In genomic region chr8:78598237-78598636, GRCm38 (mm10) we compare ENCODE assay signal across 8 mouse cellular contexts.
DNase-seq lines count a peak whose midpoint lies in the region; ATAC-seq lines count a peak whose summit lies in the region.

No protein-coding gene starts in this region.

- no peak for ATAC-seq in megakaryocyte, adult 5-6 weeks (ENCODE audit: poor library complexity, severe bottlenecking)
- ATAC-seq in CD4-positive, CD25-positive, alpha-beta regulatory T cell, adult 4 months = no peak

- peak; percentile 24 to 56 for DNase-seq in adrenal gland, adult (ENCODE audit: inconsistent age in 2 of 2, low spot score in 1 of 2)
- no peak for DNase-seq in adrenal gland, adult 18-20 months (ENCODE audit: low spot score in 2 of 2)
- DNase-seq in testis, postnatal 10 days (ENCODE audit: low spot score) = peak; percentile 56
- no peak for DNase-seq in testis, postnatal 14 days (ENCODE audit: low spot score)
- DNase-seq in kidney, postnatal 14 days = peak; percentile 78
- DNase-seq in layer of hippocampus, postnatal 10 days (ENCODE audit: low spot score in 2 of 2) = no peak

Comparison
In these comparisons a context has a peak if more than half of its experiments do, and no peak if none do; other contexts are left out.
1. DNase-seq: peak in adrenal gland, adult (2 of 2), testis, postnatal 10 days (single experiment) and kidney, postnatal 14 days (single experiment); none in adrenal gland, adult 18-20 months (0 of 2), testis, postnatal 14 days (single experiment) and layer of hippocampus, postnatal 10 days (0 of 2).